Mouse (Mus musculus) liver, postnatal 0 days (tissue): ENCODE measurements at regions not wholly inside any gene's neighbourhood (a gene's known extent, or its start where the extent isn't known, plus 50 kb on each side); places are given as distances from the start of the nearest gene placed in this dataset.
"Not testable (repeated sequence)": the region's sequence is repeated elsewhere in the genome, so short reads cannot be mapped to it uniquely, and the experiment has no call there.

Experiments used
- ATAC-seq: fragments of 200-750 bp; cut with Nextera tagmentation; 2 replicates; pipeline ENCODE4 v1.8.0; 2017; ENCODE audit warnings: mild to moderate bottlenecking, moderate library complexity
- DNase-seq: peaks from one replicate; pipeline ENCODE4 v3.0.0-alpha.2; 2016
- H3K27ac ChIP-seq: fragments of 300-500 bp; sonication (generic); 2 replicates; pipeline ENCODE4 v1.5.1; 2014; ENCODE audit warnings: antibody characterized with exemption, moderate library complexity, mild to moderate bottlenecking, low read depth
- H3K27me3 ChIP-seq: fragments of 300-500 bp; sonication (generic); 2 replicates; pipeline ENCODE4 v1.6.1; 2014; ENCODE audit warnings: low read length, control low read depth, mixed read lengths; ENCODE audit not compliant: insufficient read depth
- H3K36me3 ChIP-seq: fragments of 300-500 bp; sonication (generic); replicated peaks from 2 replicates; pipeline ENCODE4 v1.6.1; 2014; ENCODE audit warnings: mild to moderate bottlenecking, control low read depth, low read length, moderate library complexity, mixed read lengths; ENCODE audit not compliant: insufficient read depth
- H3K4me1 ChIP-seq: fragments of 300-500 bp; sonication (generic); 2 replicates; pipeline ENCODE4 v1.6.1; 2014; ENCODE audit warnings: antibody characterized with exemption, mild to moderate bottlenecking, control low read depth; ENCODE audit not compliant: insufficient read depth
- H3K4me2 ChIP-seq: fragments of 300-500 bp; sonication (generic); 2 replicates; pipeline ENCODE4 v1.6.1; 2014; ENCODE audit warnings: low read depth, mild to moderate bottlenecking, low read length, moderate library complexity, mixed read lengths
- H3K4me3 ChIP-seq: fragments of 300-500 bp; sonication (generic); 2 replicates; pipeline ENCODE4 v1.5.1; 2014; ENCODE audit warnings: low read depth, low read length
- H3K9ac ChIP-seq: fragments of 300-500 bp; sonication (generic); replicated peaks from 2 replicates; pipeline ENCODE4 v1.6.1; 2014; ENCODE audit warnings: mild to moderate bottlenecking, moderate library complexity
- H3K9me3 ChIP-seq: fragments of 300-500 bp; sonication (generic); 2 replicates; pipeline ENCODE4 v1.6.1; 2016; ENCODE audit warnings: mild to moderate bottlenecking, control low read depth, low read length, mixed read lengths
- CTCF ChIP-seq: sonication (generic); IDR thresholded peaks from 2 replicates; pipeline ENCODE4 v1.5.1; 2016; ENCODE audit warnings: antibody characterized with exemption, low read depth
- EP300 ChIP-seq: IDR thresholded peaks from 2 replicates; pipeline ENCODE4 v1.6.1; 2016; ENCODE audit warnings: antibody characterized with exemption, low read depth, mild to moderate bottlenecking
- WGBS: fragments of 180-500 bp; shearing (Covaris S2); extraction: QIAGEN DNeasy Blood & Tissue Kit; methylation state at CpG from one replicate; pipeline ENCODE4 v1.1.7; 2014; ENCODE audit not compliant: insufficient replicate concordance; 5-methylcytosine and 5-hydroxymethylcytosine counted together

DNA sequence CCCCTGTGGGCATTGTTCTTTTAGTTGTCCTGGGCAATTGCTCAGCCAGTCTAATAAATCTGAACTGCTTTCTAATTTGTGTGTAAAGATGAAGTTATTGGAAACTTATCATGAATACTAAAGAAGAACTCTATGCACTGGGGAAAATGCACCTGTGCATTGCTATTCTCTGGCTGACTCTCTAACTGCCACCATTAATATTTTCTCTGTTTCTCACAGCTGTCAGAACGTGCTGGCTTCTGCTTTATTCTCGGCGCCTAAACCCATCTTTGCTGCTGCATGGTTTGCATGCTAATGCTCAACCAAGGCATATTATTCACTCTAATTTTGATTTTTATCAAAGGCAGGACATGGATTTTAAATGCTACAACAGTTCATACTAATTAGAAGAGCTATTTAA, 128.9 kb upstream of the Gm527 start:
- 78% methylated on average over 3 of the region's 3 CpGs for WGBS
- no peaks in the 10 kb centered on the region for H3K4me1 ChIP-seq
- H3K9ac ChIP-seq = no peak overlapping the region
- H3K27ac ChIP-seq = no peak overlapping the region
- no peak overlapping the region for H3K4me3 ChIP-seq
- TF ChIP-seq EP300 (no peak), CTCF (no peak)
- H3K9me3 ChIP-seq = no peaks in the 10 kb centered on the region
- H3K27me3 ChIP-seq = no peaks in the 10 kb centered on the region
- no peak for ATAC-seq
- H3K4me2 ChIP-seq = no peak overlapping the region
- H3K36me3 ChIP-seq = no peaks in the 10 kb centered on the region
- no peak for DNase-seq

DNA sequence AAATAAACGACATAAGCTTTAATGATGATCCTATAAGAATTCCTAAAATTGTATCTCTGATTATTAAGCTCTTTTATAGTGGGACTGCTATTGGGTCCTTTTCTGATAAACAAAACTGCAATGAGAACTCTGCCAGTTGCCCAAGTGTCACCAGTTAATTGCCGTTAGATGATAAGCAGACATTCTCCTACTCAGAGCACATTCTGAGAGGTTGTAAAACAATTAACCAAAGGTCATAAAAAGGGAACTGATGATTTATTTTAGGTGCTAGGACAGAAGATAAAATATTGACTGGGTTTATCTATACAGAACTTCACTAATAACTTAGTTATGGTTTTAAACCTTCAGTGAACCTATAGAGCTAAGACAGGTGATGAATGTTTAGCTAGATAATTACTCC, 109.2 kb upstream of the Gm527 start:
- not testable (repeated sequence) for ATAC-seq, H3K9me3 ChIP-seq, H3K27me3 ChIP-seq, H3K4me2 ChIP-seq, H3K9ac ChIP-seq, H3K4me1 ChIP-seq, H3K27ac ChIP-seq, DNase-seq, H3K36me3 ChIP-seq, H3K4me3 ChIP-seq
- 64% methylated on average over 2 of the region's 2 CpGs for WGBS

DNA sequence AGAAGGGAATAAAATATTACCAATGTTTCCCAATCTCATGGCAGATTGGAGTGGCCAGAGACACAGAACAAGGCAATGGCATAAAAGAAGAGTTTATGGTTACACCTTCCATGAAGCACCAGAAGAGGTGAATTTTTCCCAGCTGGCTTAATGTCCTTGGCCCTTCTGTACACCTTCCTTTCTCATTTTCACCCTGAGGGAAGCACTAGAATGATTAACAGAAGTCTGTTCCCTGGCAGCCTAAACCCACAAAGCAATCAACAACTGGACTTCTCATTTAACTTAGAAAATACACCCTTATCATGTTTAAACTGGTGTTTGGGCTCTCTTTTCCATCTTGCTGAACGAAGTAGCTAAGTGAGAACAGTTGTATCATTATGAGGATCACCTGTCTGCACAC, 107.6 kb upstream of the Gm527 start:
- no peak for ATAC-seq
- H3K27ac ChIP-seq = no peak overlapping the region
- H3K4me2 ChIP-seq = no peak overlapping the region
- H3K36me3 ChIP-seq = no peaks in the 10 kb centered on the region
- H3K9ac ChIP-seq = no peak overlapping the region
- H3K27me3 ChIP-seq = no peaks in the 10 kb centered on the region
- DNase-seq = no peak
- no peak overlapping the region for H3K4me3 ChIP-seq
- TF ChIP-seq EP300 (no peak), CTCF (no peak)
- WGBS = 49% methylated on average over 1 of the region's 1 CpGs
- H3K9me3 ChIP-seq = no peaks in the 10 kb centered on the region
- H3K4me1 ChIP-seq = no peaks in the 10 kb centered on the region

- Histone ChIP-seq H3K27ac (no peak overlapping the region), H3K4me3 (no peak overlapping the region), H3K27me3 (no peaks in the 10 kb centered on the region), H3K4me1 (no peaks in the 10 kb centered on the region), H3K4me2 (no peak overlapping the region), H3K36me3 (no peaks in the 10 kb centered on the region), H3K9ac (no peak overlapping the region), H3K9me3 (no peaks in the 10 kb centered on the region)
- no peak for TF ChIP-seq EP300
- TF ChIP-seq CTCF = no peak
- WGBS = 63% methylated on average over 6 of the region's 6 CpGs
- ATAC-seq = no peak
- no peak for DNase-seq
Measured at GRCm38 (mm10) chr12:64815871-64816270, 101.8 kb upstream of the Gm527 start.

- H3K4me2 ChIP-seq = no peak overlapping the region
- H3K4me3 ChIP-seq = no peak overlapping the region
- no peak overlapping the region for H3K27ac ChIP-seq
- H3K4me1 ChIP-seq = no peaks in the 10 kb centered on the region
- H3K36me3 ChIP-seq = no peaks in the 10 kb centered on the region
- DNase-seq (peak; percentile 22), ATAC-seq (no peak)
- no peaks in the 10 kb centered on the region for H3K9me3 ChIP-seq
- no peaks in the 10 kb centered on the region for H3K27me3 ChIP-seq
- TF ChIP-seq CTCF = peak; percentile 50
- no peak for TF ChIP-seq EP300
- H3K9ac ChIP-seq = no peak overlapping the region
- WGBS = 52% methylated on average over 9 of the region's 9 CpGs
Measured at GRCm38 (mm10) chr12:64817056-64817810, 100.5 kb upstream of the Gm527 start.

DNA sequence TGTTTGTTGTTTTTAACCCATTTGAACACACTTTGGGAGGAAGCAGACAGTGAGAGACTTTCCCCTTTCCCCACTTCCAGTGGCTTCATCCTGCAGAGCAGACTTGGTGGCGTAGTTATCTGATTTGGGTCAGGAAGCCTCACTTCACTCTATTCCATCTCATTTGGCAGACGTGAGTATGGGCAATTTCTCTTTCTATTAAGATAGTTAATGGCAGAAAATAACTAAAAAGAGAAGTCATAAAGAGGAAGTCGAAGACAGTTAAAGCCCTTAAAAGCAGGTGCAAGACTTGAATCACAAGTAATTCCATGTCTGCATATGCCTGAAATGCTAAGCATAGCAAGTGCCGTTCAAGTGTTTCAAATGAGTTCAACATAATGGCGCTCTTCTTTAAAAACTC, 97.0 kb upstream of the Gm527 start:
- H3K9me3 ChIP-seq = no peaks in the 10 kb centered on the region
- DNase-seq (no peak), ATAC-seq (no peak)
- no peak overlapping the region for H3K9ac ChIP-seq
- H3K4me3 ChIP-seq = no peak overlapping the region
- TF ChIP-seq EP300 (no peak), CTCF (no peak)
- no peaks in the 10 kb centered on the region for H3K27me3 ChIP-seq
- H3K36me3 ChIP-seq = no peaks in the 10 kb centered on the region
- no peaks in the 10 kb centered on the region for H3K4me1 ChIP-seq
- 51% methylated on average over 5 of the region's 5 CpGs for WGBS
- no peak overlapping the region for H3K4me2 ChIP-seq
- H3K27ac ChIP-seq = no peak overlapping the region

GRCm38 (mm10) chr12:64829662-64830249, 88.0 kb upstream of the Gm527 start:
- Histone ChIP-seq H3K27me3 (no peaks in the 10 kb centered on the region), H3K36me3 (no peaks in the 10 kb centered on the region), H3K27ac (no peak overlapping the region), H3K4me3 (no peak overlapping the region), H3K9me3 (no peaks in the 10 kb centered on the region), H3K9ac (no peak overlapping the region), H3K4me2 (no peak overlapping the region), H3K4me1 (no peaks in the 10 kb centered on the region)
- TF ChIP-seq CTCF (peak; percentile 73), EP300 (no peak)
- ATAC-seq (no peak), DNase-seq (no peak)
- 0% methylated on average over 1 of the region's 1 CpGs for WGBS
